Mouse (Mus musculus) forebrain, embryonic 12.5 days (tissue): ENCODE measurements around the gene Peli2. TPM values are rescaled to one million over a fixed set of nuclear protein-coding genes. Genes with fewer than 3 reads are reported as not detected.

Source experiments
- ATAC-seq: fragments of 200-750 bp; cut with Nextera tagmentation; 2 replicates; pipeline ENCODE4 v1.8.0; 2017; ENCODE audit warnings: moderate TSS enrichment; ENCODE audit not compliant: low FRiP score
- H3K27ac ChIP-seq: fragments of 300-500 bp; sonication (generic); 2 replicates; pipeline ENCODE4 v1.5.1; 2016; ENCODE audit warnings: mild to moderate bottlenecking
- H3K27me3 ChIP-seq: fragments of 300-500 bp; sonication (generic); 2 replicates; pipeline ENCODE4 v1.6.1; 2016; ENCODE audit warnings: mild to moderate bottlenecking
- H3K36me3 ChIP-seq: fragments of 300-500 bp; sonication (generic); replicated peaks from 2 replicates; pipeline ENCODE4 v1.6.1; 2016; ENCODE audit warnings: mild to moderate bottlenecking
- H3K4me1 ChIP-seq: fragments of 300-500 bp; sonication (generic); 2 replicates; pipeline ENCODE4 v1.6.1; 2016
- H3K4me2 ChIP-seq: fragments of 300-500 bp; sonication (generic); 2 replicates; pipeline ENCODE4 v1.6.1; 2016; ENCODE audit warnings: mild to moderate bottlenecking, moderate library complexity
- H3K4me3 ChIP-seq: fragments of 300-500 bp; sonication (generic); replicated peaks from 2 replicates; pipeline ENCODE4 v1.5.1; 2016; ENCODE audit warnings: mild to moderate bottlenecking
- H3K9ac ChIP-seq: fragments of 300-500 bp; sonication (generic); 2 replicates; pipeline ENCODE4 v1.6.1; 2016; ENCODE audit warnings: mild to moderate bottlenecking
- H3K9me3 ChIP-seq: fragments of 300-500 bp; sonication (generic); 2 replicates; pipeline ENCODE4 v1.6.1; 2016
- WGBS: fragments of 180-500 bp; shearing (Covaris S2); methylation state at CpG from one replicate; pipeline ENCODE4 v1.1.7; 2016; 5-methylcytosine and 5-hydroxymethylcytosine counted together
- polyA plus RNA-seq: library from polyadenylated mRNA; unstranded; fragments of >200 nt; fragmentation: Nextera tagmentation; extraction: Ambion mirVana; gene quantifications from 2 replicates; pipeline ENCODE4 v1.2.1, GENCODE M21; 2016

Peli2 gene
- polyA plus RNA-seq, 1 experiment from 2014 or later, result 9.4 TPM

- Histone ChIP-seq H3K9me3 (no peaks in the 10 kb centered on the region), H3K27ac (no peak overlapping the region), H3K27me3 (no peaks in the 10 kb centered on the region), H3K36me3 (no peaks in the 10 kb centered on the region), H3K4me1 (peaks cover 2% of the 10 kb centered on the region; the same call in 1 of the 2 replicates), H3K9ac (no peak overlapping the region), H3K4me3 (no peak overlapping the region), H3K4me2 (no peak overlapping the region)
- 94% methylated on average over 4 of the region's 4 CpGs for WGBS
- ATAC-seq, result no peak
Observed at GRCm38 (mm10) chr14:48324460-48324850, 203.8 kb downstream of the Peli2 start.

DNA sequence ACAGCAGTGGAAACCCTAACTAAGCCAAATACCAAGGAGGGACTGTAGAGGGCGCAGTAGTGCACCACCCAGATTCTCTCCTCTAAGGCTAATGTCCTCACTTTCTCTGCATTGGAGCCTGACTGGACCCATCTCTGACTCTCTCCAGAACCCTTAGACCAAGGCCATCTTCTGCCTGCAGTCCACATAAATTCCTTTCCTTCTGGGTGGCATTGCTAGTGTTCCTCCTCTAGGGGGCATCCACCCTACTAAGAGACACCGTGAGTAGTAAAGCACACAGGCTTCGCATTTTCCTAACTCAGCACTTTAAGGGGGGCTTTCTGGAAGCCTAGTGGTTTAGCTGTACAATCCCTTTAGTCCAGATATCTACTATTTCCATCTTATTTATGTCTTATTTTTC is 207.1 kb downstream of the Peli2 start:
- Histone ChIP-seq H3K4me3 (no peak overlapping the region), H3K27ac (no peak overlapping the region), H3K4me2 (no peak overlapping the region), H3K27me3 (no peaks in the 10 kb centered on the region), H3K9me3 (no peaks in the 10 kb centered on the region), H3K36me3 (no peaks in the 10 kb centered on the region), H3K9ac (no peak overlapping the region), H3K4me1 (peaks cover 27% of the 10 kb centered on the region)
- WGBS, result 75% methylated on average over 3 of the region's 3 CpGs
- no peak for ATAC-seq

- no peak for ATAC-seq
- Histone ChIP-seq H3K9me3 (no peaks in the 10 kb centered on the region), H3K36me3 (no peaks in the 10 kb centered on the region), H3K4me3 (no peak overlapping the region), H3K4me2 (no peak overlapping the region), H3K27me3 (no peaks in the 10 kb centered on the region), H3K27ac (no peak overlapping the region), H3K4me1 (peaks cover 35% of the 10 kb centered on the region), H3K9ac (no peak overlapping the region)
- WGBS, result 85% methylated on average over 12 of the region's 12 CpGs
Observed at GRCm38 (mm10) chr14:48329716-48330365, 209.2 kb downstream of the Peli2 start.
